Mouse (Mus musculus) frontal cortex, adult 2 months (tissue): Measurements from ENCODE around the gene Pde6g. TPM values are rescaled to one million over a fixed set of nuclear protein-coding genes. Genes with fewer than 3 reads are reported as not detected.
"Not testable (repeated sequence)": the region's sequence is repeated elsewhere in the genome, so short reads cannot be mapped to it uniquely, and the experiment has no call there.

Experiments
- DNase-seq, 2 experiments: peaks; one replicate each; pipeline ENCODE4 v3.0.0; 2022; ENCODE audit warnings: low spot score in 1 of 2; ENCODE audit errors: extremely low spot score in 1 of 2
- polyA plus RNA-seq: library from polyadenylated mRNA; depleted of rRNA; stranded (reverse); fragments of >200 nt; gene quantifications from 2 replicates; pipeline ENCODE4 v1.2.3, GENCODE M21; 2012; rRNA removed

Gene Pde6g
- polyA plus RNA-seq, 1 experiment = 0.84 TPM

DNA sequence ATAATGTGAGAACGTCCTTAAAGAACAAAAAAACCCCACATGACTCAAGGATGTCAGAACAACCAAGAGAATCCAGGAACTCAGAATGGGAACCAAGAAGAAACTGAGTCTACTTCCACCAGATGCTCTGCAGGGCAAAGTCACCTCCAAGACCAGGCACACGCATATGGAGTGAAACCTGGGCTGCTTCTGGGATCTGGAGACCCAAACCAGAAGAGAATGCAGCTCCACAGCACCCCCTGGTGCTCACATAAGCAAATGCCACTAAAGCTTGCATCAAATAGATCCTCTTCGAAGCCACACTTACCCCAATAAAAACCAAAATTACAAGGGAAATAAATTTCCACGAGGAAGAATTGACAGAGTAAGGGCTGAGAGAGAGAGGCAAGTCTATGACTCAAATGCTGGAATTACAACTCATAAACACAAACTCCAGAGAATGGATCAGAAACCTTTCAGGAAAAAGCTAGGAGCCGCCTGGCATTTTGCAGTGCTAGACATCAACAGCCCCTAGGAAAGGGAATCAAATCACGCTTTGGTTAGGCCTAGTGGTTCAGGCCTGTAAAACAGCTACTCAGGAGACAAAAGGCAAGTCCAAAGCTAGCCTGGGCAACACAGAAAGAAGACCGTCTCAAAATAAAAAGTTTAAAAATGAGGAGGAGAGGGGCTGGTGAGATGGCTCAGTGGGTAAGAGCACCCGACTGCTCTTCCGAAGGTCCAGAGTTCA, 29.6 kb downstream of the Pde6g start:
- peak in 1 of 2 experiments; percentile 79 for DNase-seq

DNA sequence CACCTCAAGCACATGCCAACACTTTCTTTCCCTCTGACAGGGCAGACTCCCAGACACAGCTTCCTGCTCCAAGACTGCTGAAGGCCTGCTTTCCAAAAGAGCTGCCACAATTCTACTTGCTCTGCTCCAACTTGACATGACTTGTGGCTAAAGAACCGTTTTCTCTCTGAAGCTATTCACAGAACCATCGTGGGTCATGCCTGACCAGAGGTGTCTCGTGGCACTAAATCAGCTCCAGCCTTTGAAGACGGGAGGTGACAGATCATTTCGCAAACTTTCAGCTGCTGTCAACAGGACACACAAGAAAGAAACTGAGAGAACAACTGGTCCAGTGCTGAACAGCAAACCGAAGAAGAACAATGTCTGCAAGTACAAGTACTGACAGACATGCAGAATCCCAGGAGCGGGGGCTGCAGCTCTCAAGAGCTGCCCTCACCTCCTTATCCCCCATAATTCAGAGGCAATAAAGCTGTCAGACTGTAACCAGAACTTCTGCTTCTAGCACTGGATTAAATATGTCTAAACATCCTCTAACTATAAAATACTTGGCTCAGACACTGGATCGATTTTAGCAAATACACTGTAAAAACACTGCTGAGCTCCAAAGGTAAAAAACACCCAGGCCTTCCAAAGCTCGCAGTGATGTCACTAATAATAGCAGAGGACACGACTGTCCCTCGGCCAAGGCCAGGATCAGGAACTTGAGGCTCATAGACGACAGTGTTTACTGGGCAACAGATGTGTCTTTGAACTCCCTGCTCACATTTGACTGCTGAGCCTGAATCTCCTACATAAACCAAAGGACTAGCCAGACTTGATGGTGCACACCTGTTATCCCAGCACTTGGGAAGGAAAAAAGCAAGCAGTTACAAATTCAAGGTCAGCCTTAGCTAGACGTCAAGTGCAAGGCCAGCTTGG, 30.4 kb downstream of the Pde6g start:
- DNase-seq = no peak

DNA sequence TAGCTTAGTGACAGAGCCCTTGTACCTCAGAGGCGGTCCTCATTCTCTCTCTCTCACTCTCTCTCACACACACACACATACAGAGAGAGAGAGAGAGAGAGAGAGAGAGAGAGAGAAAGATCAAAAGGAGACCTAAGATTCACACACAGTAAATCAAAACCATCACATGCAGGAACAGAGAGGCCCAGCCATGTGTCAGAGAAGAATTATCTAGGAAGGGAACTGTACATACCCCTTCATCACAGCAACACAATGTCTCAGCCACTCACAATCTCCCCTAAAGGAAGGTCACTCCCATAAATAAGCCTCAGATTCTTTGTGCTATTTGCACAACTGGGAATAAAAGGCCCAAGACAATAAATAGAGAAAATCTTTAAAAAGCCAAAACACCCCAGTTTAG, 34.7 kb downstream of the Pde6g start:
- DNase-seq = no peak

DNA sequence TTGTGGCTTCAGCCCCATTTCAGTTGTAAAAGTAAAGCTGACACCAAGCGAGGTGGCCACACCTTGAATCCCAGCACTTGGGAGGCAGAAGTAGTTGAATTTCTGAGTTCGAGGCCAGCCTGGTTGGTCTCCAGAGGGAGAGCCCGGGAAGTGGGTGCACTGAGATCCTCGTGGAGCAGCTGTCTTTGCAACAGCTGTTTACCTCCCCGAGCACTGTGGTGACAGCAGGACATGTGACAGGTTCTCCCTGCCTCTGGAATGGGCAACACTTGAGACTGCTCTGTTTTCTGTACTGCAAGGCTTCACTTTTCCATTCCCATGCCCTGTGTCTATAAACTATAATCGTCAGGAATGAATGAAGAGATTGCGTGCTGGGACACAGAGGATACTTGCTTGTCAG, 35.4 kb downstream of the Pde6g start:
- DNase-seq = no peak

DNA sequence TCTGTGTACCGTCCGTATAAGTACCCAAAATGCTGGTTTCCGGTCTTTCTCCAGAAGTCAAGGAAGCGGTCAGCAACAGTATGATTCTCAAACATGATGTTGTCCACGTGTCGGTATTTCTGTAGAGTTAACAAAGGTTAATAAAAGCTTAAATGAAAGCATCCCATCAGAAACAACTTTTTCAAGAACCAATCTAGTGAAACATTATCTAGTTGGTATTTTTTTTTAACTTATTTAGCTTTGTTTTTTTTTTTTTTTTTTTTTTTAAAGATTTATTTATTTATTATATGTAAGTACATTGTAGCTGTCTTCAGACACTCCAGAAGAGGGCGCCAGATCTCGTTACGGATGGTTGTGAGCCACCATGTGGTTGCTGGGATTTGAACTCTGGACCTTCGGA, 39.7 kb downstream of the Pde6g start:
- DNase-seq = not testable (repeated sequence)

DNA sequence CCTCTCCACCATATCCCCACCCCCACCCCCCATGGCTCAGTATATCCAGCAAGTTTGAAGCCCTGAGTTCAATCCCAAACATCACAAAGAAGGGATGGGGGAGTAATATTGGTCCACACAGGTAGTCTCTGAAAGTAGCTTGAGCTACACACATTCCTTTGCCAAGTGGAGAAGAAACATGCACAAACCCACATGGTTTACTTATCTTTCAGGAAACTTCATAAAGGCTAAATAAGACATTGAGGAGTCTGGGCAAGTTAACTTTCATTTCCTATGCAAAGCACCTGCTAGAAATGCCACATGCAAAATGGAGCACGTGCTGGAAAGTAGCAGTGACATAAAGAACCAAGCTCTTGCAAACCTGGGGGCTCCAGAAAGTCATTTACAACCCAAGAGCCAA, 46.9 kb downstream of the Pde6g start:
- DNase-seq = no peak

DNA sequence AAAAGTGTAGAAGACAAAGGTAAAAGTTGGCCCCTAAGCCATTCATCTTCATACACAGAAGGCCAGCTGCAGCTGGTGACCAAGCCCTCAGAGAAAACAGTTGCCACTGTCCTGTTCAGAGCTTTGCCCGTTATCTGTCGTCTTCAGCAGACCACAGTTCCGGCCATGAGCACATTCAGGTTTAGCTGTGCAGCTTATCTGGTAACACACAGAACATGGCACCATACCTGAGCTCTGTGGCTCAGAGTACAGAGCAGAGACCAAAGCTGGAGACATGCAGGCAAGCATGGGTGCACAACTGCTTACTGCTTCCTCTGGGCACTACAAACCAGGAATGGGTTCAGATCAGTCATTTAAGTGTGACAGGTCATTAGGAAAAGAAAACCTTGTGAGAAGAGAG, 47.4 kb downstream of the Pde6g start:
- no peak for DNase-seq

DNA sequence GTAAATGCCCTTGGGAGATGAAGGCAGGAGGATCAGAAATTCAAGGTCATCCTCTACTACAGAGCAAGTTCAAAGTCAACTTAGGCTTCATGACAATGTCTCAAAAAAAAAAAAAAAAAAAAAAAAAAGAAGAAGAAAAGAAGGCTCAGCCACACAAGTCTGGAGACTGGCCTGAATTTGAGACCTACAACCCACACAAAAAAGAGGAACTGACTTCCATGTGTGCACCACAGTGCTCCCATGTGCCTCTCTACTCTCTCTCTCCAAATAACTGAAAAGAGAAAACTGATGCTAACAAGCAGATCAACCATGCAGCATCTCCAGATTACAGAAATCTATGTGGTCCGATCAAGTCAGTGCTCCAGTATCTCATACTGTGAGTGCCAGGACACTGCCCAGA, 48.5 kb downstream of the Pde6g start:
- DNase-seq = no peak

DNA sequence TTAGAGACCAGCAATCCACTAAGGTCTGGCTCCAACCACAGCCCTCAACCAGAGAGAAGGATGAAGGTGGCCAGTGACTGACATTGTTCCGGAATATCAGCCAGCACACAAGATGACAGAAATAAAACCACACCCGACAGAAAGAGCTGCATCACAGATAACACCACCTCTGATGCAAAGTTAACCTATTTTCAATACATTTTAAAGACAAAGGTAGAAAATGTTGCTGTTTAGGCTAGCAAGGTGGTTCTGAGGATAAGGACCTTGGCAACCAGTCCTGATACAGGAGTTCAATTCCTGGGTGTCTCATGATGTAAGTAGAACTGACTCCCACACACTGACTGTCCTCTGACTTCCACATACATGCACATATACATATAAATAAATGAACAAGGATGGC, 54.0 kb downstream of the Pde6g start:
- no peak for DNase-seq

Other genes with a start within 250 kb of the Pde6g start
- 16.9 and 17.2 TPM in 2 replicates for gene Bahcc1, start 220.6 kb downstream of the Pde6g start, polyA plus RNA-seq
- gene Actg1, start 105.0 kb downstream of the Pde6g start, polyA plus RNA-seq = 1,138 and 1,210 TPM in 2 replicates
- 0.67 and 0.82 TPM in 2 replicates for gene Fscn2, start 92.0 kb downstream of the Pde6g start, polyA plus RNA-seq
- 27.6 and 27.8 TPM in 2 replicates for gene Faap100, start 74.7 kb downstream of the Pde6g start, polyA plus RNA-seq
- 52.9 and 60.2 TPM in 2 replicates for gene Nploc4, start 15.8 kb downstream of the Pde6g start, polyA plus RNA-seq
- gene Tspan10, start 10.9 kb downstream of the Pde6g start, polyA plus RNA-seq = 0.54 and 0.61 TPM in 2 replicates
- 14.3 and 15.4 TPM in 2 replicates for gene Oxld1, start 4.6 kb upstream of the Pde6g start, polyA plus RNA-seq
- 26.5 and 29.8 TPM in 2 replicates for gene Ccdc137, start 4.6 kb upstream of the Pde6g start, polyA plus RNA-seq
- 48.0 and 52.0 TPM in 2 replicates for gene Arl16, start 14.1 kb upstream of the Pde6g start, polyA plus RNA-seq
- 94.2 TPM in 2 replicates for gene Mrpl12, start 31.1 kb upstream of the Pde6g start, polyA plus RNA-seq
- 30.6 and 35.8 TPM in 2 replicates for gene Slc25a10, start 38.3 kb upstream of the Pde6g start, polyA plus RNA-seq
- gene Gcgr, start 77.2 kb upstream of the Pde6g start, polyA plus RNA-seq = 0.42 and 0.54 TPM in 2 replicates
- 153 and 174 TPM in 2 replicates for gene Mcrip1, start 96.2 kb upstream of the Pde6g start, polyA plus RNA-seq
- not detected in 2 replicates for gene Ppp1r27, start 97.6 kb upstream of the Pde6g start, polyA plus RNA-seq
- 103 and 109 TPM in 2 replicates for gene P4hb, start 119.8 kb upstream of the Pde6g start, polyA plus RNA-seq
- 408 and 428 TPM in 2 replicates for gene Arhgdia, start 128.1 kb upstream of the Pde6g start, polyA plus RNA-seq
- 46.3 and 53.0 TPM in 2 replicates for gene Alyref, start 144.9 kb upstream of the Pde6g start, polyA plus RNA-seq
- 143 and 170 TPM in 2 replicates for gene Anapc11, start 144.9 kb upstream of the Pde6g start, polyA plus RNA-seq
- 0.84 and 1.2 TPM in 2 replicates for gene Npb, start 155.0 kb upstream of the Pde6g start, polyA plus RNA-seq
- gene Pcyt2, start 164.4 kb upstream of the Pde6g start, polyA plus RNA-seq = 252 and 254 TPM in 2 replicates
- gene Sirt7, start 171.7 kb upstream of the Pde6g start, polyA plus RNA-seq = 99.4 and 101 TPM in 2 replicates
- gene Mafg, start 180.1 kb upstream of the Pde6g start, polyA plus RNA-seq = 79.9 and 84.5 TPM in 2 replicates
- 3.2 and 3.7 TPM in 2 replicates for gene Pycr1, start 190.3 kb upstream of the Pde6g start, polyA plus RNA-seq
- 4.7 and 5.6 TPM in 2 replicates for gene Myadml2, start 194.7 kb upstream of the Pde6g start, polyA plus RNA-seq
- gene Notum, start 207.7 kb upstream of the Pde6g start, polyA plus RNA-seq = 8.4 and 8.6 TPM in 2 replicates
- gene Aspscr1, start 219.5 kb upstream of the Pde6g start, polyA plus RNA-seq = 45.1 and 51.8 TPM in 2 replicates